Mouse (Mus musculus) heart, embryonic 14.5 days (tissue): ENCODE data around the gene Eif2d. TPM values are rescaled to one million over a fixed set of nuclear protein-coding genes. Genes with fewer than 3 reads are reported as not detected.
A peak's percentile ranks its signal among the peaks of the same experiment; 100 is the strongest.

ENCODE experiments used
- ATAC-seq: fragments of 200-750 bp; cut with Nextera tagmentation; 2 replicates; pipeline ENCODE4 v1.8.0; 2017; ENCODE audit warnings: low read depth, moderate TSS enrichment; ENCODE audit not compliant: insufficient number of reproducible peaks, insufficient read depth, low FRiP score
- H3K27ac ChIP-seq, 2 experiments: fragments of 200-500 bp in 1 of 2; fragments of 300-500 bp in 1 of 2; sonication (generic) in 1 of 2; replicated peaks in 1 of 2; 2 replicates each; pipeline ENCODE4 v1.5.1; 2012 to 2014; ENCODE audit warnings: low read depth in 2 of 2, low read length in 2 of 2, control low read depth in 1 of 2, mild to moderate bottlenecking in 1 of 2, mixed read lengths in 1 of 2; ENCODE audit not compliant: control insufficient read depth in 1 of 2, insufficient read depth in 1 of 2
- H3K27me3 ChIP-seq: fragments of 300-500 bp; sonication (generic); 2 replicates; pipeline ENCODE4 v1.6.1; 2014; ENCODE audit warnings: mild to moderate bottlenecking, low read length, control low read depth; ENCODE audit not compliant: control insufficient read depth, insufficient read depth
- H3K36me3 ChIP-seq: fragments of 300-500 bp; sonication (generic); 2 replicates; pipeline ENCODE4 v1.6.1; 2014; ENCODE audit warnings: mild to moderate bottlenecking, control low read depth, low read length, mixed read lengths; ENCODE audit not compliant: control insufficient read depth, insufficient read depth
- H3K4me1 ChIP-seq, 2 experiments: fragments of 200-500 bp in 1 of 2; fragments of 300-500 bp in 1 of 2; sonication (generic) in 1 of 2; 2 replicates each; pipeline ENCODE4 v1.6.1; 2012 to 2014; ENCODE audit warnings: low read length in 2 of 2, control low read depth in 1 of 2, mixed read lengths in 1 of 2; ENCODE audit not compliant: control insufficient read depth in 2 of 2, insufficient read depth in 2 of 2
- H3K4me2 ChIP-seq: fragments of 300-500 bp; sonication (generic); 2 replicates; pipeline ENCODE4 v1.6.1; 2014; ENCODE audit warnings: mild to moderate bottlenecking, low read length
- H3K4me3 ChIP-seq, 2 experiments: fragments of 200-500 bp in 1 of 2; fragments of 300-500 bp in 1 of 2; sonication (generic) in 1 of 2; 2 replicates each; pipeline ENCODE4 v1.5.1; 2012 to 2014; ENCODE audit warnings: low read length in 2 of 2, mild to moderate bottlenecking in 2 of 2, control low read depth in 1 of 2, low read depth in 1 of 2, moderate library complexity in 1 of 2; ENCODE audit not compliant: control insufficient read depth in 1 of 2, insufficient read depth in 1 of 2
- H3K9ac ChIP-seq: fragments of 300-500 bp; sonication (generic); 2 replicates; pipeline ENCODE4 v1.6.1; 2014; ENCODE audit warnings: mild to moderate bottlenecking, low read length
- H3K9me3 ChIP-seq: fragments of 300-500 bp; sonication (generic); 2 replicates; pipeline ENCODE4 v1.6.1; 2016; ENCODE audit warnings: low read length, control low read depth; ENCODE audit not compliant: control insufficient read depth
- WGBS: fragments of 180-500 bp; shearing (Covaris S2); extraction: QIAGEN DNeasy Blood & Tissue Kit; methylation state at CpG from one replicate; pipeline ENCODE4 v1.1.7; 2014; 5-methylcytosine and 5-hydroxymethylcytosine counted together
- polyA plus RNA-seq: library from polyadenylated mRNA; unstranded; fragments of >200 nt; fragmentation: Nextera tagmentation; extraction: Ambion mirVana; gene quantifications from 2 replicates; pipeline ENCODE4 v1.2.1, GENCODE M21; 2014

The Eif2d gene
- polyA plus RNA-seq, 1 experiment from 2014 or later: 50.2 TPM

- H3K27ac ChIP-seq: 0 out of 4 replicates have a peak overlapping the region, but pooled peaks have one; percentile 20 to 28
- ATAC-seq: peak; percentile 41; the same call in 1 of the 2 replicates
- no peaks in the 10 kb centered on the region for H3K27me3 ChIP-seq
- peaks cover 4% of the 10 kb centered on the region for H3K36me3 ChIP-seq
- 17% methylated on average over 13 of the region's 13 CpGs for WGBS
- H3K4me2 ChIP-seq: peak overlapping the region; percentile 39
- H3K4me1 ChIP-seq: peaks cover 28 to 30% of the 10 kb centered on the region in 2 experiments
- no peaks in the 10 kb centered on the region for H3K9me3 ChIP-seq
- H3K4me3 ChIP-seq: 0 out of 4 replicates have a peak overlapping the region, but pooled peaks of 1 of the 2 experiments have one; percentile 0
- H3K9ac ChIP-seq: peak overlapping the region; percentile 38; the same call in 1 of the 2 replicates
These were observed 33.0 kb downstream of the Eif2d start for GRCm38 (mm10) chr1:131185821-131186506.

- H3K4me3 ChIP-seq: no peak overlapping the region
- H3K36me3 ChIP-seq: no peaks in the 10 kb centered on the region
- H3K9me3 ChIP-seq: no peaks in the 10 kb centered on the region
- H3K27ac ChIP-seq: no peak overlapping the region
- H3K4me2 ChIP-seq: no peak overlapping the region
- no peak for ATAC-seq
- WGBS: 67% methylated on average over 6 of the region's 6 CpGs
- H3K27me3 ChIP-seq: no peaks in the 10 kb centered on the region
- no peak overlapping the region for H3K9ac ChIP-seq
- peaks cover 28 to 30% of the 10 kb centered on the region in 2 experiments for H3K4me1 ChIP-seq
These were observed 34.0 kb downstream of the Eif2d start for GRCm38 (mm10) chr1:131186995-131187394.

GRCm38 (mm10) chr1:131187856-131188255, 34.9 kb downstream of the Eif2d start:
- H3K4me3 ChIP-seq: no peak overlapping the region

GRCm38 (mm10) chr1:131188655-131189054, 35.7 kb downstream of the Eif2d start:
- WGBS: 50% methylated on average over 5 of the region's 5 CpGs
- Histone ChIP-seq H3K4me2 (no peak overlapping the region), H3K27ac (no peak overlapping the region), H3K4me1 (peaks cover 28 to 29% of the 10 kb centered on the region in 2 experiments), H3K27me3 (no peaks in the 10 kb centered on the region), H3K9ac (no peak overlapping the region), H3K36me3 (no peaks in the 10 kb centered on the region), H3K9me3 (no peaks in the 10 kb centered on the region), H3K4me3 (no peak overlapping the region)
- no peak for ATAC-seq

More at GRCm38 (mm10) chr1:131187856-131188255, 34.9 kb downstream of the Eif2d start:
- Histone ChIP-seq H3K4me1 (peaks cover 28 to 30% of the 10 kb centered on the region in 2 experiments), H3K9me3 (no peaks in the 10 kb centered on the region), H3K4me2 (no peak overlapping the region), H3K27me3 (no peaks in the 10 kb centered on the region), H3K9ac (no peak overlapping the region), H3K27ac (no peak overlapping the region), H3K36me3 (no peaks in the 10 kb centered on the region)
- WGBS: 91% methylated on average over 5 of the region's 5 CpGs
- ATAC-seq: no peak

- Histone ChIP-seq H3K36me3 (no peaks in the 10 kb centered on the region), H3K27ac (no peak overlapping the region), H3K4me2 (no peak overlapping the region), H3K9ac (no peak overlapping the region), H3K4me3 (no peak overlapping the region), H3K9me3 (no peaks in the 10 kb centered on the region), H3K27me3 (no peaks in the 10 kb centered on the region), H3K4me1 (peaks cover 9% of the 10 kb centered on the region in 2 experiments)
- 45% methylated on average over 3 of the region's 3 CpGs for WGBS
- ATAC-seq: no peak
These were observed 40.8 kb downstream of the Eif2d start for GRCm38 (mm10) chr1:131193746-131194145.

- Histone ChIP-seq H3K36me3 (no peaks in the 10 kb centered on the region), H3K27ac (no peak overlapping the region), H3K4me2 (no peak overlapping the region), H3K27me3 (no peaks in the 10 kb centered on the region), H3K9ac (no peak overlapping the region), H3K4me3 (no peak overlapping the region), H3K9me3 (no peaks in the 10 kb centered on the region), H3K4me1 (peaks cover 9 to 16% of the 10 kb centered on the region in 2 experiments)
- WGBS: 82% methylated on average over 7 of the region's 7 CpGs
- no peak for ATAC-seq
These were observed 42.7 kb downstream of the Eif2d start for GRCm38 (mm10) chr1:131195653-131196052.

- WGBS: 66% methylated on average over 2 of the region's 2 CpGs
- Histone ChIP-seq H3K4me3 (no peak overlapping the region), H3K9ac (no peak overlapping the region), H3K4me1 (peaks cover 11 to 16% of the 10 kb centered on the region in 2 experiments), H3K27ac (no peak overlapping the region), H3K27me3 (no peaks in the 10 kb centered on the region), H3K9me3 (no peaks in the 10 kb centered on the region), H3K4me2 (no peak overlapping the region), H3K36me3 (no peaks in the 10 kb centered on the region)
- ATAC-seq: no peak
These were observed 43.1 kb downstream of the Eif2d start for GRCm38 (mm10) chr1:131196107-131196506.
